Mouse (Mus musculus): ENCODE data around the gene Bbc3.

The Bbc3 gene

DNA sequence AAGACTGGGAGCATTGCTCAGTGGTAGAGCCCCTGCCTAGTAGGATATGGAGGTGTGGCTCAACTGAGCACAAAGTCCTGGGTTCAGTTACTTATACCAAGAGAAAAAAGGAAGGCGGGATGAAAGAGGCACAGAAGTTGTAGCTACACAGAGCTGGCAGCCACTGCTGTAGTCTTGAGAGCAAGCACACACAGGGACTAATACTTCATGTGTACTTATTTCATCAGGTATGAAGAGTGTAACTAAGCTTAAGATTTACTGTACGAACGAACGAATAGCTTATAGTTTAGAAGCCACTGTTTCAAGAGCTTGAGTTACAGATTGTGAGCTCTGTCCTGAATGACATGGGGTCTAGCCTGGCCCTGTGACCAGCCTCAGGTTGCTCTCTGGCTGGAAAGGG is 11.0 kb downstream of the Bbc3 start:
- no peak for DNase-seq

DNA sequence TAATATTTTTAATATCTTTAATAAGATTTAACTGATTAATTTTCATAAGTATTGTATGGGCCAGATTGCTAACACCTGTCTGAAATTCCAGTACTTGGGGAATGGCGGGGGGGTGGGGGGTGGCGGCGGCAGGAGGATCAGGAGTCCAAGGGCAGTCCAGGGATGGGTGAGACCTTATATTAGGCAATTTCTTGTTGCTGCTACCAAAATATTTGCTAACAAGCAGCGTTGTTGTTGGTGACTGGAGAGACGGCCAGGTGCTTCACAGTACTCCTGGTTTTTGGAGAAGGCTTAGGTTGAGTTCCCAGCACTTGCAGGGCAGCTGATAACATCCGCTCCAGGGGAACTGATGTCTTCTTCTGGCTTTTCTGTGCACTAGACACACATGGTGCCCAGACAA is 12.3 kb downstream of the Bbc3 start:
- no peak for DNase-seq

DNA sequence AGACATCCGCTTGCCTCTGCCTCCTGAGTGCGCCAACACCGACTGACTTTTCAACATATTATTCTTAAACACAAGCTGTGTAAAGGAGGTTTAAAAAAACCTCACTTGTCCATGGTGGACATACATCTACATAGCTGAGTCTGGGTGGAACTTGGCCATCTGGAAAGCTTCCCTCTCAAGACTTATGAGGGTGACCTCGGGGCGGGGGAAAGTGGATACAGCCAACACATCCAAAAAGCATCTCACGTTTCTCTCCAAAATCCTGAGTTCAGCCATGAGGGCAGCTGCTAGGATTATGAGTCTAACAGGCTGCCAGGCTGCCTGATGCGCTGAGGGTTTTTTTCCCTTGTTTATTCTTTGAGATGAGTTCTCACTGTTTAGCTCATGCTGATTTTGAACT is 16.5 kb downstream of the Bbc3 start:
- no peak for DNase-seq

- peak; percentile 62 to 75 for DNase-seq
Measured at GRCm38 (mm10) chr7:16325920-16326606, 17.9 kb downstream of the Bbc3 start.

DNA sequence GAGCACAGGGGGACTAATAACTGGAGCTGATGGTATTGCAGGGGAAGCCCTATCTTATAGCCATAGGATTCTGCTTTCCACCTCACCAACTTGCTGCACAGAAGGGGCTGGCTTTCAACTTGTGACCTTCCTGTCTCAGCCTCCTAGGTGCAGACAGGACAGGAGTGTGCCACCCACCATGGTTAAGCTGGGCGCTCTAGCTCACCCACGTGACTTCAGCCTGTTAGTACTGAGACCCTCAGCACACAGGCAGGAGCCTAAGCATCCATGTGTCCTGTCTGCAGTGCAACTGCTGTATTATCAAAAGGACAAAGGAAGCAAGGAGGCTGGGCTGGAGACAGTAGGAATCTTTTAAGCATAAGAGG is 18.4 kb downstream of the Bbc3 start:
- no peak for DNase-seq

DNA sequence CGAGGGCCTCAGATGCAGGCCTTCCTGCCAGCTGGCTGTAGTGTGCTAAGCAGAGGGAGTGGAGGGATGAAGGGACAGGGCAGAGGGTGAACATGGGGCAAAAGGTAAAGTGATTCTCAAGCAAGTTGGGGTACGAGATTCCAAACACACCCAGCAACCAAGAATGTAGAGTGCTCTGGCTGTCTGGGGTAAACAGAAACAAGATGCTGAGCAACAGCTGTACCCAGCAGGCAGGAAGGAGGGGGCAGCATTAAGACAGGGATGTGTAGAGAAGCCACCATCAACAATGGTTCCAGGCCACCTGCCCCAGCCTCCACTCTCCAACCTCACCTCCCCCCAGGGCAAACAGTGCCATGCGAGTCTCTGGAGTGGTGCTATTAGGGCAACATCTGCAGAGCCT is 21.0 kb downstream of the Bbc3 start:
- DNase-seq = no peak

GRCm38 (mm10) chr7:16337733-16338132 is 29.5 kb downstream of the Bbc3 start:
- no peak for DNase-seq

- no peak for DNase-seq
Measured at GRCm38 (mm10) chr7:16344598-16344997, 36.4 kb downstream of the Bbc3 start.

DNA sequence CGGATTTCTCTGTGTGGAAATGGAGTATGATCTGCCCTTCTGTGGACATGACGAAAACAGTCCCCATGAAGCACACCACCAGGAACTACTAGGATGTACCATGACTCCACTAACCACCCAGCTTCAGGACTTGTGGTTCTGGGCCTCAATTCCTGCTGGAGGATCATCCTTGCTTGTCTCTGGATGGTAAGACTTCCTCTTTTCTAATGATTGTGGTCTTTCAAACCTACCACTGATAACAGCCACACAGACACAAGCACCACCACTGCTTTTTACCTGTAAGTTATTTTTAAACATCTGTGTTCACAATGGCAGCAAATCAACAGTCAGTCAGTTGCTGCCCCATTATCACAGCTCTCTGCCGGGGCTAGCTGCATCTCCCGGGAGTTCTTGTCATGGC is 37.1 kb downstream of the Bbc3 start:
- no peak for DNase-seq

DNA sequence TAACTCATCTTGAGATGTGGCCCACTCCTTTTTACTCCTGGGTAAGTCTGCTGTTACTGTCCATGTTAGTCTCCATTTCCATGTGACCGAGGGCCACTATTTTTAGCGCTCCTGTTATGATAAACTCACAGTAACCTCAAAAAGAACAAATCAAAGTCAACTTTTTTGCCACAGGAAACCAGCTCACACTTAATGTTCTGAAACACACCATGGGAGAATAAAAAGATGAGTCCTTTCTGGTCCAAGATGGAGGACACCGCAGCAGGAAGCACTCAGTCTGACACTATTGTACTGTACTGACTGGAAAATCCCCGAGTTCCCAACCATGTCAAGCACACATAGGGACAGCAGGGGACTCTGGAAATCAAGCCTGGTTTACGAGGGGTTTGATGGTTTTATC is 41.8 kb downstream of the Bbc3 start:
- no peak for DNase-seq

DNA sequence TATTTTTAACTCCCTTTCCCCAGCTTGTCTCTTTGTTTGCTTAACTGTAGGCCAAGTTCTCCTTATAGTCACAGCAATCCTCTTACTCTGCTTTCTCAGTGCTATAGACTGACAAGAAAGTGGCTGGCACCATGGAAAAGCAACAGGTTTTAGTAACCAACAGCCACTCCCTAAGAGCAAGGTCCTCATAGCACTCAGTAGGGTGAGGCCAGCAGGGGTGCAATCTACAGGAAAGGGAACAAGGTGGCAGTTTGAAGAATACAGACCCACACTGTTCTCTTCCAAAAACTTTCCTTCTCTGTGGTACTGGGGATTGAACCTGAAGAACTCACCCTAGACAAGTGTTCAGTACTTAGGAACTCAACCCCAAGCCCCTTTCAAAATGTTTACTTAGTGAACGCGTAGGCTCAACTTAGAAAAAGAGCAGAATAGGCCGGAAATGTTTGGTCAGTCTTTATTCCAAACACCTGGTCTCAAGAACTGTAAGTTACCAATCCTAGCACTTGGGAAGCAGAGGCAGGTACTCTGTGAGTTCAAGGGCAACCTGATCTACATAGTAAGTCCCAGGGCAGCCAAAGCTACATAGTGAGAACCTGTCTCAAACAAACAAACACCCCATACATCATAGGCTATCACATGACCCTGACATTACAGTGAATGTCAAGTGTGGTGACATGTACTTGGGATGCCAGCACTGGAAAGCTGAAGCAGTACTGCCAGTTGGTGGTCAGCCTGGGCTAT is 47.8 kb downstream of the Bbc3 start:
- DNase-seq = no peak

- no peak for DNase-seq
Measured at GRCm38 (mm10) chr7:16357602-16358001, 49.4 kb downstream of the Bbc3 start.

- DNase-seq = peak; percentile 18 to 33
Measured at GRCm38 (mm10) chr7:16364319-16364718, 56.1 kb downstream of the Bbc3 start.

- peak in 1 of 2 experiments; percentile 23 for DNase-seq
Measured at GRCm38 (mm10) chr7:16364901-16365500, 56.8 kb downstream of the Bbc3 start.

GRCm38 (mm10) chr7:16366133-16366646 is 58.0 kb downstream of the Bbc3 start:
- peak in 1 of 2 experiments; percentile 16 for DNase-seq

DNA sequence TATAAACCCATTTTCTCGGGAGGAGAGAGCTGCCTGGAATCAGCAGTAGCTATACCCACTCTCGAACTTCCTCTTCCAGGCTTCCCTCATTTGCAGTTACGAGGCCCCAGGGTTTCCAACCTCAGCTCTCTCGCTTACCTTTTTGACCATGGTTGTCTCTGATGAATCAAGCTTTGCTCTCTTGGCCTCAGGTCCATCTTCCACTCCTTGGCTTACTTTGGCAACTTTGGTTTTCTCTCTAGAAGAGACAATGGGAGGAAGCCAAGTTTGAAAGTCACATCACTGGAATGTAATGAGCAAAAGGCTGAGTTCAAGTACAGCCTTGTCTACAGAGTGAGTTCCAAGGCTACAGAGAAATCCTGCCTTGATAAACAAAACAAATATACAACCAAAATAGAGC is 58.5 kb downstream of the Bbc3 start:
- DNase-seq = peak in 1 of 2 experiments; percentile 26
